Mouse (Mus musculus): ENCODE data around the gene Cul5. TPM values are rescaled to one million over a fixed set of nuclear protein-coding genes. Genes with fewer than 3 reads are reported as not detected.

Gene Cul5
- total RNA-seq, 1 experiment from 2014 or later = 42.6 TPM

Other genes with a start within 250 kb of the Cul5 start
- 21.4 to 53.1 TPM (median 22.3 TPM) in 3 replicates for gene Atm, start 133.3 kb downstream of the Cul5 start, total RNA-seq (2017)
- 14.0 to 16.8 TPM (median 15.1 TPM) in 3 replicates for gene Npat, start 133.0 kb downstream of the Cul5 start, total RNA-seq (2017)
- gene Acat1, start 59.6 kb downstream of the Cul5 start, total RNA-seq (2017) = 21.0 to 31.0 TPM (median 28.5 TPM) in 3 replicates
- 5.1 to 9.4 TPM (median 8.1 TPM) in 3 replicates for gene Rab39, start 36.2 kb upstream of the Cul5 start, total RNA-seq (2017)
- 0.57 to 2.5 TPM (median 0.64 TPM) in 3 replicates for gene Slc35f2, start 101.5 kb upstream of the Cul5 start, total RNA-seq (2017)
- gene Sln, start 180.2 kb upstream of the Cul5 start, total RNA-seq (2017) = not detected in 3 replicates